Mouse (Mus musculus): Measurements from ENCODE around the gene Card14. TPM values are rescaled to one million over a fixed set of nuclear protein-coding genes. Genes with fewer than 3 reads are reported as not detected.

Card14 gene
- polyA plus RNA-seq, 1 experiment from 2014 or later = 0.14 TPM

DNA sequence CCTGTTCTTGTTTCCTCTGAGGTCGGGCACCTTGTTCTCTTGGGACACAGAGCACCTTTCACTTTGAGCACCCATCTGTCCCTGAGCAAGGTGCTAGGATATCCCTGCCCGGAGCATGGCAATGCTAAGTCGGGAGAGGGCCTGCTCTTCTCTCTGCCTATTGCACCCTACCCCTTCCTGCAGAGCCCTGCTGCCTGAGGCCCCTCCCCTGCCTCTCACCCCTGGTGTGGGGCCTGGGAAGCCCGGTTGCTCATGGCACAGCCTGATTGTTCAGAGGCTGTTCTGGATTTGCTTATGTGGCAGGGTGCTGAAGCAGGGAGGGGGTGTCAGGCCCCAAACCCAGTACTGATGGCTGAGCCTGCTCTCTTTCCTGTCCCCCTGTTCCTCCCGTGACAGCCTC lies 31.6 kb downstream of the Card14 start:
- H3K9ac ChIP-seq (ENCODE audit: low read depth, low read length) = no peak overlapping the region
- H3K27me3 ChIP-seq (ENCODE audit: control insufficient read depth, insufficient read depth, low read length) = no peaks in the 10 kb centered on the region
- peaks cover 8% of the 10 kb centered on the region; the same call in 1 of the 2 replicates for H3K4me1 ChIP-seq (ENCODE audit: control insufficient read depth, insufficient read depth, low read length)
- H3K27ac ChIP-seq (ENCODE audit: low read depth, low read length) = no peak overlapping the region
- no peaks in the 10 kb centered on the region for H3K36me3 ChIP-seq (ENCODE audit: control insufficient read depth, insufficient read depth, low read length)
- H3K9me3 ChIP-seq (replicated peaks; ENCODE audit: control insufficient read depth, low read length) = no peaks in the 10 kb centered on the region
- no peak overlapping the region for H3K4me3 ChIP-seq (ENCODE audit: low read depth, low read length)
- ATAC-seq (replicated peaks; ENCODE audit: insufficient number of reproducible peaks, low FRiP score, low TSS enrichment) = no peak
- WGBS (ENCODE audit: insufficient replicate concordance) = 47% methylated on average over 5 of the region's 5 CpGs
- no peak overlapping the region for H3K4me2 ChIP-seq

DNA sequence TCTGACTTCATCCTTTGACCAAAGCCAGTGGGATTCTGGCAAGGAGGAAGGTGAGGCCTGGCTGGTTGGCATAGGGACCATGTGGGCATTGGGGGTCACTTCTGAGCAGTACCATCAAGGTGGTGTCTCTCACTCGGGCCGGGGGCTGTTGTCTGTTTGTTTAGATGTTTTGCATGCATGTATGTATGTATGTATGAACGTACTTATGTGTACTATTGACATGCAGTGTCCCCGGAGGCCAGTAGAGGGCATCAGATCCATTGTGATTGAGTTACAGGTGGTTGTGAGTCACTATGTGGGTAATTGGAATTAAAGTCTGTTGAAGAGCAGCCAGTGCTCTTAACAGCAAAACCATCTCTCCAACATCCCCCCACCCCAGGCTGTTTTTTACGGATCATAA lies 32.1 kb downstream of the Card14 start:
- Histone ChIP-seq H3K9me3 (replicated peaks; ENCODE audit: control insufficient read depth, low read length) (no peaks in the 10 kb centered on the region), H3K4me1 (ENCODE audit: control insufficient read depth, insufficient read depth, low read length) (peaks cover 8% of the 10 kb centered on the region; the same call in 1 of the 2 replicates), H3K27ac (ENCODE audit: low read depth, low read length) (no peak overlapping the region), H3K4me2 (no peak overlapping the region), H3K9ac (ENCODE audit: low read depth, low read length) (no peak overlapping the region), H3K4me3 (ENCODE audit: low read depth, low read length) (no peak overlapping the region), H3K27me3 (ENCODE audit: control insufficient read depth, insufficient read depth, low read length) (no peaks in the 10 kb centered on the region), H3K36me3 (ENCODE audit: control insufficient read depth, insufficient read depth, low read length) (no peaks in the 10 kb centered on the region)
- WGBS (ENCODE audit: insufficient replicate concordance) = 4% methylated on average over 5 of the region's 5 CpGs
- no peak for ATAC-seq (replicated peaks; ENCODE audit: insufficient number of reproducible peaks, low FRiP score, low TSS enrichment)

DNA sequence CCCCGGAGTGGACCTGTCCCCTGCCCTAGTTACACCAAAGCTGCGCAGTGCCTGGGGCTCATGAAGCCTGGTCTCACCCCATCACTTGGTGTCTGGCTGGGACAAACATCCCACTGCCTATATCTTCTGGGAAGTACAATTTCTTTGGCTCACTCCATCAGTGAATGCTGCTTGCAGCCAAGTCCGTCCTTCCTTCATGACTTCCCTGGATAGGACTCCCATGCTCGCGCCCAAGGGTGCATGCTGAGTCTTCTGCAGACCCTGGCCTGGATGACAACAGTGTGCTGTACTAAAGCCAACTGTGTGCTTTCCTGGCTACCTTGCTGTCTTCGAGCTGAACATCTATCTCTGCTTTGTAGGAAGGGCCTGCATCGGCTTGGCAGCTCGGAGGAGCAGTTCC lies 36.6 kb downstream of the Card14 start:
- no peak overlapping the region for H3K4me2 ChIP-seq
- H3K4me1 ChIP-seq (ENCODE audit: control insufficient read depth, insufficient read depth, low read length) = peaks cover 8% of the 10 kb centered on the region; the same call in 1 of the 2 replicates
- ATAC-seq (replicated peaks; ENCODE audit: insufficient number of reproducible peaks, low FRiP score, low TSS enrichment) = no peak
- H3K9ac ChIP-seq (ENCODE audit: low read depth, low read length) = no peak overlapping the region
- no peak overlapping the region for H3K27ac ChIP-seq (ENCODE audit: low read depth, low read length)
- H3K9me3 ChIP-seq (replicated peaks; ENCODE audit: control insufficient read depth, low read length) = no peaks in the 10 kb centered on the region
- no peak overlapping the region for H3K4me3 ChIP-seq (ENCODE audit: low read depth, low read length)
- WGBS (ENCODE audit: insufficient replicate concordance) = 78% methylated on average over 8 of the region's 8 CpGs
- H3K36me3 ChIP-seq (ENCODE audit: control insufficient read depth, insufficient read depth, low read length) = no peaks in the 10 kb centered on the region
- no peaks in the 10 kb centered on the region for H3K27me3 ChIP-seq (ENCODE audit: control insufficient read depth, insufficient read depth, low read length)

GRCm38 (mm10) chr11:119344865-119345264 lies 37.3 kb downstream of the Card14 start:
- H3K4me3 ChIP-seq (ENCODE audit: low read depth, low read length) = no peak overlapping the region
- WGBS (ENCODE audit: insufficient replicate concordance) = 63% methylated on average over 6 of the region's 6 CpGs
- no peaks in the 10 kb centered on the region for H3K9me3 ChIP-seq (replicated peaks; ENCODE audit: control insufficient read depth, low read length)
- no peaks in the 10 kb centered on the region for H3K36me3 ChIP-seq (ENCODE audit: control insufficient read depth, insufficient read depth, low read length)
- no peak for ATAC-seq (replicated peaks; ENCODE audit: insufficient number of reproducible peaks, low FRiP score, low TSS enrichment)
- no peak overlapping the region for H3K27ac ChIP-seq (ENCODE audit: low read depth, low read length)
- H3K4me2 ChIP-seq = no peak overlapping the region
- H3K9ac ChIP-seq (ENCODE audit: low read depth, low read length) = no peak overlapping the region
- no peaks in the 10 kb centered on the region for H3K27me3 ChIP-seq (ENCODE audit: control insufficient read depth, insufficient read depth, low read length)
- H3K4me1 ChIP-seq (ENCODE audit: control insufficient read depth, insufficient read depth, low read length) = peaks cover 8% of the 10 kb centered on the region; the same call in 1 of the 2 replicates

- Histone ChIP-seq H3K4me2 (no peak overlapping the region), H3K4me1 (ENCODE audit: control insufficient read depth, insufficient read depth, low read length) (peaks cover 7% of the 10 kb centered on the region; the same call in 1 of the 2 replicates), H3K27ac (ENCODE audit: low read depth, low read length) (no peak overlapping the region), H3K27me3 (ENCODE audit: control insufficient read depth, insufficient read depth, low read length) (no peaks in the 10 kb centered on the region), H3K36me3 (ENCODE audit: control insufficient read depth, insufficient read depth, low read length) (no peaks in the 10 kb centered on the region), H3K9ac (ENCODE audit: low read depth, low read length) (no peak overlapping the region), H3K9me3 (replicated peaks; ENCODE audit: control insufficient read depth, low read length) (no peaks in the 10 kb centered on the region), H3K4me3 (ENCODE audit: low read depth, low read length) (no peak overlapping the region)
- no peak for ATAC-seq (replicated peaks; ENCODE audit: insufficient number of reproducible peaks, low FRiP score, low TSS enrichment)
- 77% methylated on average over 4 of the region's 4 CpGs for WGBS (ENCODE audit: insufficient replicate concordance)
Observed at GRCm38 (mm10) chr11:119347125-119347524, 39.6 kb downstream of the Card14 start.

DNA sequence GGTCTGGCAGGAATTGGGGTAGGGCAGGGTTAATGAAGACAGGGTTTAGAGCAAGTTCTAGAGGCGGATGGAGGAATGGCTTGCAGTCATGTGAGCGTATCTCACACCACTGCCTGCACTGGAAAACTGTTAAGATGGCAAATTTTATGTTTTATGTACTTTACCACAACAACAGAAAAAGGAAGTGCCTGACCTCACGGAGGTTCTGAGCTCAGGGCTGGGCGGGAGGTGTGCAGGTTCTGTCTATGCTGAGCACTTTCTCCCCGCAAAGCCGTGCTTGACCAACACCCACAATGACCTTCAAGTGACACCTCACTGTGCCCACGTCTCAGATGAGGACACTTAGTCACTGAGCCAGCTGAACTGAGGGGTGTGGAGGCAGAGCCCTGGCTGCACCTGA lies 44.5 kb downstream of the Card14 start:
- no peak overlapping the region for H3K27ac ChIP-seq (ENCODE audit: low read depth, low read length)
- no peaks in the 10 kb centered on the region for H3K36me3 ChIP-seq (ENCODE audit: control insufficient read depth, insufficient read depth, low read length)
- WGBS (ENCODE audit: insufficient replicate concordance) = 71% methylated on average over 7 of the region's 7 CpGs
- no peaks in the 10 kb centered on the region for H3K9me3 ChIP-seq (replicated peaks; ENCODE audit: control insufficient read depth, low read length)
- H3K4me1 ChIP-seq (ENCODE audit: control insufficient read depth, insufficient read depth, low read length) = peaks cover 14% of the 10 kb centered on the region
- H3K4me2 ChIP-seq = no peak overlapping the region
- H3K27me3 ChIP-seq (ENCODE audit: control insufficient read depth, insufficient read depth, low read length) = no peaks in the 10 kb centered on the region
- no peak overlapping the region for H3K4me3 ChIP-seq (ENCODE audit: low read depth, low read length)
- no peak overlapping the region for H3K9ac ChIP-seq (ENCODE audit: low read depth, low read length)
- ATAC-seq (replicated peaks; ENCODE audit: insufficient number of reproducible peaks, low FRiP score, low TSS enrichment) = no peak

DNA sequence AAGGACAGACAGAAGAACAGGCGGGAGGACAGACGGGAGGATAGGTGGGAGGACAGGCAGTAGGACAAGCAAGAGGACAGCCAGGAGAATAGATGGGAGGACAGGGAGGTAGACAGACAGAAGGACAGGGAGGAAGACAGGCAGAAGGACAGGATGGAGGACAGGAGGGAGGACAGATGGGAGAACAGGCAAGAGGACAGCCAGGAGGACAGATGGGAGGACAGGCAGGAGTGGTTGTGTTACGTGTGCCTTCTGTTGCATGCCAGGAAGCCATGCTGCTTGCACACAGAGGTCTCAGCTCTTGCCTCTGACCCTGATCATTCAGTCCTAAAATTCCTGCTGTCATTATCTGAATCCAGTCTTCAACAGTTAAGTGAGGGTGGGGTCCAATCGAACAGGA lies 46.4 kb downstream of the Card14 start:
- H3K36me3 ChIP-seq (ENCODE audit: control insufficient read depth, insufficient read depth, low read length) = no peaks in the 10 kb centered on the region
- H3K4me1 ChIP-seq (ENCODE audit: control insufficient read depth, insufficient read depth, low read length) = peaks cover 14% of the 10 kb centered on the region
- no peak overlapping the region; the same call in 1 of the 2 replicates for H3K4me2 ChIP-seq
- no peak overlapping the region for H3K27ac ChIP-seq (ENCODE audit: low read depth, low read length)
- H3K4me3 ChIP-seq (ENCODE audit: low read depth, low read length) = no peak overlapping the region
- 77% methylated on average over 4 of the region's 4 CpGs for WGBS (ENCODE audit: insufficient replicate concordance)
- no peak overlapping the region for H3K9ac ChIP-seq (ENCODE audit: low read depth, low read length)
- no peaks in the 10 kb centered on the region for H3K27me3 ChIP-seq (ENCODE audit: control insufficient read depth, insufficient read depth, low read length)
- no peaks in the 10 kb centered on the region for H3K9me3 ChIP-seq (replicated peaks; ENCODE audit: control insufficient read depth, low read length)
- ATAC-seq (replicated peaks; ENCODE audit: insufficient number of reproducible peaks, low FRiP score, low TSS enrichment) = no peak

DNA sequence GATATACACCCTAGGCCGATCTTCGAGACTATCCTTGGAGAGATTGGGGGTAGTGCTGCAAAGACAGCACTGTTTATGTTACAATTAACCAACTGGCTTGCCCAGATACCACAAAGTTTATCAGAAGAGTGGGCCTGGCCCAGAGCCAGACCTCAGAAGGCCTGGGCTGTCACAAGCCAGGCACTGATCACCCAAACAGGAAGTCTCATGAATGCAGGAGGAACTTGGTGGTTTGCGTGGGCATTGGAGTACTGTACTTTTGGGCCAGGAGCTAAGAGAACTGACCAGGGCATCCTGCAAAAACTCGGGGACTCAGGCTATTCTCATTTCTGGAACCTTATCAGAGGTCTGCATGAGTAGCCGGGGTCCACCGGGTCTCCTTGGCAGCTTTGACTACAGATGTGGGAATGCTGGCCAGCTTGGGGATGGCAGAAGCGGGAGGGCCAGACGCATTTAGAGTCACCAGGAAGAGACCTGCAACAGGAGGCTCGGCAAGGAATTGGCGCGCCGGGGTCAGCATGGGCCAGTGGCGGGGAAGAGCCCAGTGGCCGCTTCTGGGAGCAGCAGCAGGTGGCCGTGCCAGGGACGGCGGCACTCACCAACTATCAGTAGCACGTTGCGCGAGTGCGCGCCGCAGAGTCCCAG lies 47.4 kb downstream of the Card14 start:
- Histone ChIP-seq H3K4me3 (ENCODE audit: low read depth, low read length) (peak overlapping the region; percentile 80), H3K27ac (ENCODE audit: low read depth, low read length) (peak overlapping the region; percentile 90), H3K4me2 (peak overlapping the region; percentile 89), H3K4me1 (ENCODE audit: control insufficient read depth, insufficient read depth, low read length) (peaks cover 14% of the 10 kb centered on the region), H3K9ac (ENCODE audit: low read depth, low read length) (peak overlapping the region; percentile 82), H3K9me3 (replicated peaks; ENCODE audit: control insufficient read depth, low read length) (no peaks in the 10 kb centered on the region), H3K27me3 (ENCODE audit: control insufficient read depth, insufficient read depth, low read length) (no peaks in the 10 kb centered on the region), H3K36me3 (ENCODE audit: control insufficient read depth, insufficient read depth, low read length) (no peaks in the 10 kb centered on the region)
- 0 out of 2 replicates have a peak, but pooled peaks have one; percentile 23 for ATAC-seq (replicated peaks; ENCODE audit: insufficient number of reproducible peaks, low FRiP score, low TSS enrichment)
- WGBS (ENCODE audit: insufficient replicate concordance) = 2% methylated on average over 23 of the region's 23 CpGs
